ENCODE assay signal across 23 mouse cellular contexts in genomic region chr4:130125164-130125563, GRCm38 (mm10). TPM values are rescaled to one million over a fixed set of nuclear protein-coding genes. Genes with fewer than 3 reads are reported as not detected.
DNase-seq lines count a peak whose midpoint lies in the region; ATAC-seq lines count a peak whose summit lies in the region.
"Had no signal": no experiment of that assay in that cellular context is flagged by ENCODE, and none has a peak within 500 bp of the region (broad histone marks: within the 10 kb centered on the region; RNA-seq: fewer than 3 reads in every experiment).

No protein-coding gene starts in this region.

- H3K9me3 ChIP-seq in lung, embryonic 16.5 days (ENCODE audit: control insufficient read depth, low read length): no peaks in the 10 kb centered on the region
- H3K9me3 ChIP-seq: embryonic facial prominence, embryonic 15.5 days; forebrain, embryonic 10.5 days; heart, embryonic 13.5 days; hindbrain, embryonic 15.5 days had no signal

- H3K27me3 ChIP-seq in lung, embryonic 16.5 days (ENCODE audit: control insufficient read depth, insufficient read depth, low read depth, low read length): no peaks in the 10 kb centered on the region
- H3K27me3 ChIP-seq: embryonic facial prominence, embryonic 15.5 days; heart, embryonic 13.5 days; hindbrain, embryonic 15.5 days; Patski had no signal

- H3K27ac ChIP-seq in lung, embryonic 16.5 days (ENCODE audit: low read length): peak overlapping the region; percentile 91
- H3K27ac ChIP-seq: embryonic facial prominence, embryonic 15.5 days; heart, embryonic 13.5 days; hindbrain, embryonic 15.5 days had no signal

- DNase-seq in kidney, adult 9 months: peak; percentile 28
- DNase-seq in kidney, adult 11 months: no peak
- DNase-seq in lung, adult 18-20 months: peak; percentile 58 to 85
- no peak for DNase-seq in lung, postnatal 14 days
- DNase-seq in lung, postnatal 36 days: peak; percentile 86
- no peak for DNase-seq in embryo, embryonic 10.5 days (ENCODE audit: low spot score)
- no peak for DNase-seq in left cerebral cortex, adult 9 months (ENCODE audit: low spot score in 2 of 2)
- DNase-seq: cerebellum, adult 11-12 months; cerebellum, adult 9-10 months; cerebellum, postnatal 25 days; gastrocnemius, postnatal 10 days; heart, postnatal 36 days had no signal

- ATAC-seq in lung, embryonic 16.5 days (ENCODE audit: low read depth): peak; percentile 73
- ATAC-seq: activated CD4-positive, CD25-positive, alpha-beta regulatory T cell, adult 4 months; forebrain, embryonic 16.5 days; Patski had no signal

- no peak overlapping the region for H3K4me3 ChIP-seq in lung, embryonic 16.5 days (ENCODE audit: low read length)
- H3K4me3 ChIP-seq: embryonic facial prominence, embryonic 15.5 days; erythroblast, embryonic 14.5 days; forebrain, embryonic 10.5 days; heart, embryonic 13.5 days; hindbrain, embryonic 15.5 days had no signal

- H3K4me1 ChIP-seq in lung, embryonic 16.5 days (replicated peaks; ENCODE audit: control insufficient read depth, insufficient read depth, low read length): peaks cover 15% of the 10 kb centered on the region
- H3K4me1 ChIP-seq: hindbrain, embryonic 15.5 days had no signal

- no peak overlapping the region for H3K4me2 ChIP-seq in lung, embryonic 16.5 days (ENCODE audit: low read depth, low read length)
- H3K4me2 ChIP-seq: embryonic facial prominence, embryonic 15.5 days; heart, embryonic 13.5 days; hindbrain, embryonic 15.5 days had no signal

- H3K36me3 ChIP-seq in lung, embryonic 16.5 days (ENCODE audit: control insufficient read depth, insufficient read depth, low read length): peaks cover 26% of the 10 kb centered on the region

- H3K9ac ChIP-seq in lung, embryonic 16.5 days (ENCODE audit: low read length): no peak overlapping the region
- H3K9ac ChIP-seq: embryonic facial prominence, embryonic 15.5 days; heart, embryonic 13.5 days; hindbrain, embryonic 15.5 days had no signal

- WGBS in lung, embryonic 16.5 days: 38% methylated on average over 6 of the region's 6 CpGs

RNA-seq across cellular contexts. Expression of gene Hcrtr1, which starts 14.0 kb away (rescaled TPM):
- 0.34 and 0.40 TPM in 2 replicates for polyA plus RNA-seq in lung, embryonic 16.5 days (2015; fragmentation: Nextera tagmentation; extraction: Ambion mirVana)
- polyA plus RNA-seq: activated CD4-positive, CD25-positive, alpha-beta regulatory T cell, adult 4 months; C2C12; embryonic facial prominence, embryonic 15.5 days; erythroblast, embryonic 14.5 days; heart, postnatal 0 days had no signal

RNA-seq across cellular contexts. Expression of gene Pef1, which starts 22.8 kb away (rescaled TPM):
- 77.9 and 81.2 TPM in 2 replicates for polyA plus RNA-seq in lung, embryonic 16.5 days (2015; fragmentation: Nextera tagmentation; extraction: Ambion mirVana)

RNA-seq across cellular contexts. Expression of gene Tinagl1, which starts 49.8 kb away (rescaled TPM):
- 73.3 and 81.6 TPM in 2 replicates for polyA plus RNA-seq in lung, embryonic 16.5 days (2015; fragmentation: Nextera tagmentation; extraction: Ambion mirVana)
- polyA plus RNA-seq: activated CD4-positive, CD25-positive, alpha-beta regulatory T cell, adult 4 months had no signal

Comparison
In these comparisons a context has a peak if more than half of its experiments do, and no peak if none do; other contexts are left out.
1. DNase-seq: peak in kidney, adult 9 months (single experiment), lung, adult 18-20 months (2 of 2) and lung, postnatal 36 days (single experiment); none in kidney, adult 11 months (single experiment), lung, postnatal 14 days (single experiment), embryo, embryonic 10.5 days (single experiment) and left cerebral cortex, adult 9 months (0 of 2).